Mouse (Mus musculus) heart, postnatal 0 days (tissue): ENCODE measurements around the gene Plxna2.

ENCODE experiments used
- CTCF ChIP-seq: IDR thresholded peaks from 2 replicates; pipeline ENCODE4 v1.5.1; 2016; ENCODE audit warnings: antibody characterized with exemption, control low read depth, low read depth
- EP300 ChIP-seq: IDR thresholded peaks from 2 replicates; pipeline ENCODE4 v1.6.1; 2016; ENCODE audit warnings: antibody characterized with exemption, low read depth

GRCm38 (mm10) chr1:194742901-194743422 is 124.9 kb downstream of the Plxna2 start:
- TF ChIP-seq CTCF (no peak), EP300 (no peak)
